Mouse (Mus musculus) layer of hippocampus, postnatal 14 days (tissue): ENCODE results near the gene Abi3bp. TPM values are rescaled to one million over a fixed set of nuclear protein-coding genes. Genes with fewer than 3 reads are reported as not detected.
A peak's percentile ranks its signal among the peaks of the same experiment; 100 is the strongest.

Experiments used
- DNase-seq, 2 experiments: peaks; one replicate each; pipeline ENCODE4 v3.0.0; 2021 to 2022; ENCODE audit warnings: low spot score in 2 of 2, mixed read lengths in 1 of 2
- total RNA-seq, 2 experiments: library from RNA; stranded (reverse); gene quantifications; 2 replicates each; pipeline ENCODE4 v1.2.3; 2021

Gene Abi3bp
- total RNA-seq, 2 experiments from 2014 or later = 1.3 to 1.7 TPM

DNA sequence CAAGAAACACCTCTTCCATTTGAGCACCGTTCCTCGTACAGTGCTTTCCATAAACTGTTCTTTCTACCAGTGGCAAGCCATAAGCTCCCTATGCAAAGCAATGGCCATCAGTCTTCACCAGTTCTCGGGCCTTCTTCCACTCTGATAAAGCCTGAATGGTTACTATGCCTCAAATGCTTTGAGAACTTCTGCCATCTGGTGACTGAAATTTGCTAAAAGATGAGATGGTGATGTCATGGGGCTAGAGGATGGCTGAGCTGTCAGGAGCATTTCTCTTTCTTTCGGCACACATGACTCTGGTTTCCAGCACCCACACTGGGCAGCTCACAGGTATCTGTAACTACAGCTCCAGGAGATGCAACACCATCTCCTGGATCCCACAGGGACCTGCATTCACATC is 199.5 kb downstream of the Abi3bp start:
- peak; percentile 4 to 61 for DNase-seq

DNA sequence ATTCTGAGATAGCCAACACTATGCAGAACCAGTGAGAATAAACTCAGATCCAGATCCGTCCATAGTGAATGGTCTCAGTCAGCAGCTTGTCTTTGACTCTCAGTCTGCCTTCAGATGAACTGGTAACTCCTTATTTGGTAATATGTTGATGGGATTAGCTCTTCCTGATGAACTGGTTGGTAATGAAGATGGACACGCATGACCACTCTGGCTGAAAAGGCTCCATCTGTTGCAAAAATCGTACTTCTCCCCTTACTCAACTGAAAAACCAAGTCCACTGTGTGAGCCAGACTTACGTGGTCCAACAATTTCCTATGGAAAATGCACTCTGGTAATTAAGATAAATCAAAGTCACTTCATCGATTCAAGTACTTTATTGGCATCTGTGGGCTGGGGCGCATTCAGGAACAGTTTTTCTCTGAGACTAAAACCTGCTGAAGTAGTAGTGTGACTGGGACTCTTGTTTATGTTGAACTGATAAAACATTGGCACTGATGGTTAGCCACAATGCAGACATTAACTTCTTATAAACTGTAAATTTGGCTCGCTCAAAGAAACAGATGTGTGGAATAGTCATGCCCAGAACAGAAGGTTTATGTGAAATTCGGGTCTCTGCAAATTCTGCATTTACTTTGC is 203.4 kb downstream of the Abi3bp start:
- no peak for DNase-seq

DNA sequence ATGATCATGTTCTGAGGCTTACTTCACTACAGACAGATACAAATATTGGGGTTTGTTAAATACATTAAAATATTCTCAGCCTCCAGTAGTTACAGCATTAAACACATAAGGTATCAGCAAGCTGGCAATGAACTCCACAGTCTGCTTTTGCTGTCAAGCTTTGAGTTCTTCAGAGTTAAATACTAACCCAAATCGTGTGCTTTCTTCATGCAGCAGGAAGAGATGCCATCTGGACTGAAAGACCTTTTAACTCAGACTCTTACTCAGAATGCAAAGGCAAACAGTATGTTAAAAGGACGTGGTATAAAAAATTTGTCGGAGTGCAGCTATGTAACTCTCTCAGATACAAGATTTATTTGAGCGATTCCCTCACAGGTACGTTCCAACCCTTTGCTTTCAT is 209.1 kb downstream of the Abi3bp start:
- peak in 1 of 2 experiments; percentile 9 for DNase-seq

DNA sequence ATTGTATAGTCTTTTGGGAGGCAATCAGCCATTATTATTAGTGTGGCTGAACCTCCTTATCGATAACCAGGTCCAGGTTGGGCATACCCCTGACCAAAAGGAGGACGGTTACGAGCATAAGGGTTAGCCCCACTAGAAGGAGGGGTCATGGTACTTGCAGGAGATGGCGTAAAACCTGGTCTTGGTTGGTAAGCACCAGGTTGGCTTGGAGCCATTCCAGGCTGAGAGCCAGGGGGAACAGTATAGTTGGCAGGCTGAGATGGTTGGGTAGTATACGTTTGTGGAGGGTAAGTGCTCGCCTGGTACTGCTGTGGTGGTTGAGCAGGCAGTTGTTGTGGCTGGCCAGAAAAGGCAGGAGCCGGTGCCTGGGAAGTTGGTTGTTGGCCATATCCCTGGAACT is 213.0 kb downstream of the Abi3bp start:
- DNase-seq = no peak

DNA sequence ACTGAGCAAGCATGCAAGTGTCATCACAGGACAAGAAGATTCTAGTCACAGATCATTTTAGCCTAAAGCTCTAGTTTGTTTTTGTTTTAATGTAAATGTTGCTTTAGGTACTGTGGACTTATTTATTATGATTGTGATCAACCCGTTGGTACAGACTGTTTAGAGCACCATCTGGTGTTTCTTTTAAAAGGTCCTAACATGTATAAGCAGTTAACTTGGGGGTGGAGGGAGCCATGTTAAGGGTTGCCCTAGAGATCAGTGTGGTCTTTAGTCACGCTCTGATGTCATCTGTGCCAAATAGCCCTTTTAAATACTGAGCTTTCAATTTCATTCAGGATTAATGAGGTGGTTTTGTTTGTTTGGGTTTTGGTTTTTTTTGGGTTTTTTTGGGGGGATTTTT is 218.8 kb downstream of the Abi3bp start:
- no peak for DNase-seq

DNA sequence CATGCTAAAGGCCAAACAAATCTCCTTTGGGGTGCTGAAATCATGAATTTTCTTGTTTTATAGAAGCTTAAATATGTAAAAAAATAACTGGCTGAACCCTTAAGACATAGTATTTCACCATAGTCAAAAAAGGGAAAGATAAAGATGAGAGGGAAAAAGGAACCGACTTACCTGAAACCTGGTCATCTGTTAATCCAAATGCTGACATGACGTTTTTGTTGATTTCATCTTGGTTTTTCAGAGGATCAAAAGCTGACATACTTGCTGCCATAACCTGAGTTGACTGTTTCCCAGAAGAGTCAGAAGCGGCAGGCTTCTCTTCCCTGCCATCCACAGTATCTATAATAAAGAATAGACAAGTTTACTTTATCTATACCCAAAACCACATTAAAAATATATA is 223.2 kb downstream of the Abi3bp start:
- no peak for DNase-seq

DNA sequence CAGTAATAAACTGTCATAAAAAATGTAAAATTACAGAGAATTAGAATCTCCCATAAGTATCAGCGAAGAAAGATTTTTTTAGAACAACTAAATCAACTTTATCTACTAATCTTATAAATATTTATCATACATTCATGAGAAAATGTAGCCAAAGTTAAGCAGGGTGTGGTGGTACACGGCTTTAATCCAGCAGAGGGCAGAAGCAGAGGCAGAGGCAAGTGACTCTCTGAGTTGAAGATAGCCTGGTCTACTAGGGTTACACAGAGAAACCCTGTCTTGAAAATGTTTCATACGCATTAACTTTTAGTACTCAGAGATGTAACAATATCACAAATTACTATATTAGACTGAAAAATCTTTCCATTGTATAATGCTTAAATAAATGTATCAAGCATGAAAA is 228.1 kb downstream of the Abi3bp start:
- no peak for DNase-seq

DNA sequence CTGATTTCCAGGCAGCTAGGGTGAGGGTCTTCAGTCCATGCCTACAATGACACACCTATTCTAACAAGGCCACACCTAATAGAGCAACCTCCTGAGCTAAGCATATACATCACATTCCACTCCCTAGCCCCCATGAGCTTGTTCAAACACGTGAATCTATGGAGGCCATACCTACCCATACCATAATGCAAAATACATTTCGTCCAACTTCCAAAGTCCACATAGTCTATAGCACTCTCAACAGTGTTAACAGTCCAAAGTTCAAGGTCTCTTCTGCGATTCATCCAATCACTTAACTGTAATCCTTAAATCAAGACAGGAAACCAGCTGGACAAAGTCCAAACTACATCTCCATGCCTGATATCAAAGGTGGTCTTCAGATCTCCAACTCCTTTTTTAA is 232.4 kb downstream of the Abi3bp start:
- no peak for DNase-seq

DNA sequence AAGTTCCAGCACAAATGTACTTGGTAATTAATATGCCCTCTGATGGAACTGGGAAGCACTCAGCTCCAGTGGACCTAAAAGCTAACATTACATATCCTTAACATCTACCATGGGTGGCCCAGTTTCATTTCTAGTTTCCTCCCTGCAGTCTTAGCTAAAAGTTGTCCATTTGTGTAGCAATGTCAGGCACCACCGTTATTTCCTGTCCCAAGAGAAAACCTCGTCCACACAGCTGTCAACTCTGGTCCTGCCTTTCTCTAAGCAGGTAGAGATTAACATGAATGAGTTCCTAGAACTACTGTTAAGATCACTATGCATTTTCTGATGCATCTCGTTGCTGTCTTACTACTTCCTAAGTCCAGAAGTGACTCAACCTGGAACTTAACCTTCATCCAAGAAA is 237.9 kb downstream of the Abi3bp start:
- DNase-seq = no peak

DNA sequence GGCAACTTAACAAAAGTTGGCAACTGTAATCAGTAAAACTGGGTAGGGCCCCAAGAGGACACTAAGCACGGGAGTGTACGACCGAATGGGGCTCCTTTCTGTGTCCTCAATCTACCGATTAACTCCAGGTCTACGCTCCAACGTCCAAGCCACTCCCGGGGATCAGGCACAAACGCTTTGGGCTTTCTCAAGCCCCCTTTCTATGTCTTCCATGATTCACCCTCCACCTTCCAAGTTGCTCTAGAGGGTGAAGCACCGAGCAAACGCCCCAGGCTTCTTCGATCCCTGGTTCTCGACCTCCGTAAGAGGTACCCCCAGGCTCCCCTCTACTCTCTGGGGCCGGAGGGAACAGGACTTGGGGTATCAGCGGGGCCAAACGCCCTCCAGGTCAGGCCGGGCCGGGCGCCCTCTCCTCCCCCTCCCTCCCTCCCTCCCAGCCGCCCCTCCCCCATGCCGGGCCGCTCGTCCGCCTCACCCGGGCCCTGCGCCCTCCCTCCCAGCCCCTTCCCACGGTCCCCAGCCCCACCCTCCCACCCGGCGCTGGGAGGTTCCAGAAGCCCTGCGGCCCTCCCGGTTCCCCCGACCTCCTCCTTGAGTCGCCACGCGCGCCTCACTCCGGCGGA is 239.0 kb downstream of the Abi3bp start:
- DNase-seq = peak; percentile 8 to 26

DNA sequence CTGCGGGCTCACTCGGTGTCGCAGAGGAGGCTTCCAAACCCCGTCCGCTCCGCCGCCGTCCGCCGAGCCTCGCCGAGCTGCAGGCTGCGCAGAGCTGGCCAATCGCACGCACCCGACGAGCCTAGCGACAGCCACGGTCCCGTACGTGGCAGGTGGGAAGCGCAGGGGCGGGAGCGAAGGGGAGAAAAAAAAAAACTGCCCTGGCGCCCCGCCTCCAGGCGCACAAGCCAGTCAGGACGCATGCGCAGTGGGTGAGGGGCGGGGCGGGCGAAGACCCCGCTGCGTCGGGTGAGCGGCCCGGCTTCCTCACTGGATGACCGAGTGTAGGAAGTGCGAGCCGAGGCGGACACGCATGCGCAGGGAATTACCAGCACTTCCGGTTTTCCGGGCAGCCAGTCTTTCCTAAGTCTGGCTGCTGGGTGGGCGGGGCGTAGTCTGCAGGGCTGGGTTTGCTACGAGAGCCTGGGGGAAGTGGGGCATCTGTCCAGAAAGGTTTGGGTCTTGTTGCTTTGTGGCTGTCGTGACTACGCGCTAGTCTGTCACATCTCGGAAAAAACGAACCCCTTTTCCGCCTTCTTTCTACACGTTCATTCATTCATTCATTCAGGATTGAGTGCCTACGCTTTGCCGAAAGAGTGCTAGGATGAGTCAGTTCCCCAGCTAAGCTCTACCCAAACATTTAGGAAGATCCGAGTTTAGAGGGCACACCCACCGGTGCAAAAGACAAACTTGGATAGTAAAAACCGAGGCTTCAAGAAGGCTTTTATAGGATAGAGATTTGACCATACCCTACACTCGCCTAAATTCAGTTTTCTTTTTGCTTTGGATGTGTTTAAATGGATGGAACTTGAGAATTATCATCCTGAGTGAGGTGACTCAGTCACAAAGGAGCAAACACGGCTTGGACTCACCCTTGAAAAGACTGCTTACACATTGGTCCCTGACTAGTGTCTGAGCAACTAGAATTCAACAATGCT is 239.8 kb downstream of the Abi3bp start, which contains the start of gene Tfg:
TSS of gene Tfg (minus strand) at position 227 of the 977 bp plus-strand sequence.
- peak; percentile 98 to 99 for DNase-seq

DNA sequence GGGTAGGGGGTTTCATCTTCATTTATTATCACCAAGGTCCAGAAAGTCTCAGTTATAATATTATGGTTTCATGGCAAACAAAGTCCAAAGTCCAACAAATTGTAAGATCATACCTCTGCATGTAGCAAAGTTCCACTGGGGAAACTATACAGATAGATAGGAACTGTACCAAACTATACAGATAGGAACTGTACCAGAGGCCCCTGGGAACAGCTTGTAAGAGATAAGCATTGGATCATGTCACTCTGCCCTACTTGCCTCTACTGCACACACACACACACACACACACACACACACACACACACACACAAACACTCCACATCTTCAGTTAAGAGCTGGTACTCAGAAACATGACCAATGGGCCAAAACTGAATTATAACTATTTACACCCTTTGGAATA is 241.4 kb downstream of the Abi3bp start:
- DNase-seq = no peak

DNA sequence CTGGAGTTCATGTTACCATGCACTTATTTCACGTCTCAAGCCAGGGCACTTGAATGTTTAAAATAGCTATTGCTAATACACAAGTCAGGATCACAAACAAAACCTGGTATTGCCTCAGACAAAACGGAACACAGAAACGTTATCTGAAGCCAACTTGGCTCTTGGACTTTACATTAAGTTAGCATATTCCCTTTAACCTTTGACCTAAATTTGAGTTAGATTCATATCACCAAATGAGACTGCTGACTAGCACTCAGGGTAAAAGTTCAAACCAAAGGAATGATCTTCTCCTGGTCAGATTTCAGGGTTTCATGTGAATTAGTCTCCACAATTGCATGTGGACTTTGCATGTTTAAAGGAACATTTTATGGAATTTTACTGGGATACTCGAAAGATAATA is 244.7 kb downstream of the Abi3bp start:
- DNase-seq = no peak

DNA sequence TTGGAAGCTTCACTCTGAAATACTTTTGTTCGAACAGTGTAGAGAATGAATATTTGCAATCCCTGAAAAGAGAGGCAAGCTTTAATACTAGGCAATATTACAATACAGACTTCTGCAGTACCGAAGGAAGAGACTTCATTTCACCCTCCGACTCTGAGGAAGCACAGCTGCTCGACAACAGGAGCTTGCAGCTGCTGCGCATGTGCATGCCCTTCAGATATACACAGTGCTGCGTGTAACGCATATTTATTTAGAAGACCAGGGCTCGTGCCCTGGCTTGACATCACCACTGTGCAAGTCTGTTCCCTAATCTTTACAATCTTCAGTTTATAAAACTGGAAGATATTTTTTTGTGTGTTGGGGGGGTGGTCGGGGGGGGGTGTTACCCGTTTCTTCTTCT is 247.2 kb downstream of the Abi3bp start:
- DNase-seq = no peak

DNA sequence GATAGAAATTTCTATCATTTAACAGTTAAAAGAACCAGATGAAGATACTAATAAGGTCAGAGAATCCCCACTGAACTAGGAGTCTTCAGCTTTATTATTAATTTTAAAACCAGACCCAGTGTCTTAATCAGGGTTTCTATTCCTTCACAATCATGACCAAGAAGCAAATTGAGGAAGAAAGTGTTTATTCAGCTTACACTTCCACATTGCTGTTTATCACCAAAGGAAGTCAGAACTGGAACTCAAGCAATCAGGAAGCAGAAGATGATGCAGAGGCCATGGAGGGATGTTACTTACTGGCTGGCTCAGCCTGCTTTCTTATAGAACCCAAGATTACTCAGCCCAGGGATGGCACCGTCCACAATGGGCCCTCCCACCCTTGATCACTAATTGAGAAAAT is 251.4 kb downstream of the Abi3bp start:
- DNase-seq = no peak

Other genes with a start within 250 kb of the Abi3bp start
- 10 to 100 TPM; 68.8 to 71.6 TPM for gene Tfg, start 239.6 kb downstream of the Abi3bp start, total RNA-seq